Mouse (Mus musculus) limb, embryonic 13.5 days (tissue): ENCODE measurements around the gene 4931406P16Rik. TPM values are rescaled to one million over a fixed set of nuclear protein-coding genes. Genes with fewer than 3 reads are reported as not detected.
"Not testable (repeated sequence)": the region's sequence is repeated elsewhere in the genome, so short reads cannot be mapped to it uniquely, and the experiment has no call there.

ENCODE experiments used
- ATAC-seq: fragments of 200-750 bp; cut with Nextera tagmentation; 2 replicates; pipeline ENCODE4 v1.8.0; 2017; ENCODE audit warnings: low read depth, moderate number of reproducible peaks, moderate TSS enrichment; ENCODE audit not compliant: low FRiP score
- H3K27ac ChIP-seq: fragments of 300-500 bp; sonication (generic); 2 replicates; pipeline ENCODE4 v1.5.1; 2015; ENCODE audit warnings: inconsistent platforms, mild to moderate bottlenecking, moderate library complexity
- H3K27me3 ChIP-seq: fragments of 300-500 bp; sonication (generic); 2 replicates; pipeline ENCODE4 v1.6.1; 2015; ENCODE audit warnings: mild to moderate bottlenecking, inconsistent platforms
- H3K36me3 ChIP-seq: fragments of 300-500 bp; sonication (generic); 2 replicates; pipeline ENCODE4 v1.6.1; 2015; ENCODE audit warnings: inconsistent platforms, mild to moderate bottlenecking, moderate library complexity
- H3K4me1 ChIP-seq: fragments of 300-500 bp; sonication (generic); 2 replicates; pipeline ENCODE4 v1.6.1; 2015; ENCODE audit warnings: inconsistent platforms
- H3K4me2 ChIP-seq: fragments of 300-500 bp; sonication (generic); replicated peaks from 2 replicates; pipeline ENCODE4 v1.6.1; 2015; ENCODE audit warnings: inconsistent platforms, mild to moderate bottlenecking, moderate library complexity
- H3K4me3 ChIP-seq: fragments of 300-500 bp; sonication (generic); 2 replicates; pipeline ENCODE4 v1.5.1; 2015; ENCODE audit warnings: moderate library complexity, mild to moderate bottlenecking, inconsistent platforms
- H3K9ac ChIP-seq: fragments of 300-500 bp; sonication (generic); 2 replicates; pipeline ENCODE4 v1.6.1; 2015; ENCODE audit warnings: mild to moderate bottlenecking, inconsistent platforms
- H3K9me3 ChIP-seq: fragments of 300-500 bp; sonication (generic); 2 replicates; pipeline ENCODE4 v1.6.1; 2016; ENCODE audit warnings: inconsistent platforms
- WGBS: fragments of 180-500 bp; shearing (Covaris S2); methylation state at CpG from one replicate; pipeline ENCODE4 v1.1.7; 2015; 5-methylcytosine and 5-hydroxymethylcytosine counted together
- polyA plus RNA-seq: library from polyadenylated mRNA; unstranded; fragments of >200 nt; fragmentation: Nextera tagmentation; extraction: Ambion mirVana; gene quantifications from 2 replicates; pipeline ENCODE4 v1.2.1, GENCODE M21; 2015

4931406P16Rik gene
- polyA plus RNA-seq, 1 experiment from 2014 or later: 31.0 TPM

- peaks cover 99% of the 10 kb centered on the region for H3K36me3 ChIP-seq
- H3K4me3 ChIP-seq: no peak overlapping the region
- no peak overlapping the region for H3K4me2 ChIP-seq
- H3K9me3 ChIP-seq: peaks cover 3% of the 10 kb centered on the region; the same call in 1 of the 2 replicates
- 87% methylated on average over 9 of the region's 9 CpGs for WGBS
- no peaks in the 10 kb centered on the region for H3K27me3 ChIP-seq
- H3K4me1 ChIP-seq: peaks cover 7% of the 10 kb centered on the region
- no peak overlapping the region for H3K9ac ChIP-seq
- no peak for ATAC-seq
- H3K27ac ChIP-seq: no peak overlapping the region
These were observed 91.6 kb downstream of the 4931406P16Rik start for GRCm38 (mm10) chr7:34221594-34222250.

DNA sequence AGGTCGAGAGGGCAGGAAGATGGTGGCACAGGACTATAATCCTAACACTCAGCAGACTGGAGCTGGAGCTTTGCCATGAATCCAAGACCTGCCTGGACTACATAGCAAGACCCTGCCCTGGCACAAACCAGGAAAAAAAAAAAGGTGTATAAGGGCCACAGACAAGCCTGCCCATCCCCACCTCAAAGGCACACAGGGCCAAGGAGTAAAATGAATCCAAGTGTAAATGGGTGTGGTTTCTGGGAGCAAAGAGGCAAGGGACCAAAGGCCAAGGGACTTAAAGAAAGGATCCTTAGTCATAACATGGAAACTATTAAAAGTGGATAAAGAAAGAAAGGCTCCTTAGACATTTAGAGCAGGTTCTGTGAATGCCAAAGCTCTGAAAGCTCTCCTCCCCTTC is 94.9 kb downstream of the 4931406P16Rik start:
- WGBS: 88% methylated on average over 1 of the region's 1 CpGs
- no peak for ATAC-seq

DNA sequence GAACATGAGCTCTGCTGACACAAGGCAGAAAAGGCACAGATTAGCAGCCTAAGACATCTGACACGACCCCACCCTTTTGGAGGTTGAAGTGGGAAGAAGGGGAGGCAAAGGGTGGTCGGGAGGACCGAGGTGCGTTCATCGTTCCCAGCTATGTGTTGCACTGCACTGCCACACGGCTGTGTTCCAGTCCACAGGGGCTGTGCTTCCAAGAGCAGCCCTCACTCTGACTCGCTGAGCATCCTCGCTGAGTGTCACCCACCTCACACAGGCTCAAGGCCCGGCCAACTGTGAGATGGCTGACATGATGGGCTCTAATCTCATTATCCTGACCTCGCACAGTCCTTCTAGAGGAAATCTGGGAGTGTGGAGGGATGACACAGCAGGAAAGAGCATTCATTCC is 96.9 kb downstream of the 4931406P16Rik start:
- Histone ChIP-seq H3K4me1 (no peaks in the 10 kb centered on the region), H3K9me3 (no peaks in the 10 kb centered on the region), H3K36me3 (peaks cover 100% of the 10 kb centered on the region), H3K4me3 (no peak overlapping the region), H3K27ac (no peak overlapping the region), H3K9ac (no peak overlapping the region), H3K27me3 (no peaks in the 10 kb centered on the region), H3K4me2 (no peak overlapping the region)
- ATAC-seq: no peak
- WGBS: 92% methylated on average over 10 of the region's 10 CpGs

More for the DNA sequence above, 94.9 kb downstream of the 4931406P16Rik start:
- Histone ChIP-seq H3K27ac (no peak overlapping the region), H3K9me3 (peaks cover 3% of the 10 kb centered on the region; the same call in 1 of the 2 replicates), H3K27me3 (no peaks in the 10 kb centered on the region), H3K4me3 (no peak overlapping the region), H3K4me1 (no peaks in the 10 kb centered on the region), H3K4me2 (no peak overlapping the region), H3K9ac (no peak overlapping the region), H3K36me3 (peaks cover 100% of the 10 kb centered on the region)

DNA sequence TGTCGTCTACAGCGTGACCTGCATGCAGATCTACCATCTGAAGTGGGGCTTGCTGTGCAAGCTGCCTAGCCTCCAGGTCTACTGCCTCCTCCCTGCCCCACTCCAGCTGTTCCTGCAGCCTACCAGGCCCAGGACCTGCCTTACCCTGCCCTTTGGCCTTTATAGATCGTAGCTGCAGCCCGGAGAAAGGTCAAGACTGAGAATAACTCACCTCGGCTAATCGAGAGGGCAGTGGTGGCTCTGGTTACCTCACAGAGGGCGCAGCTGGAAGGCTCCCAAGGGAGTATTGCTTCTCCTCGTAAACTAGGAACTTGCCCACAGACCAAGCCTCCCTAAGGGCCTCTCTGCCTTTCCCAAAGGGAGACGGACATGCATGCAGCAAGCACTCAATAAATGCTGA is 97.9 kb downstream of the 4931406P16Rik start:
- Histone ChIP-seq H3K9me3 (no peaks in the 10 kb centered on the region), H3K36me3 (peaks cover 100% of the 10 kb centered on the region), H3K4me1 (no peaks in the 10 kb centered on the region), H3K4me3 (no peak overlapping the region), H3K4me2 (no peak overlapping the region), H3K27me3 (no peaks in the 10 kb centered on the region), H3K27ac (no peak overlapping the region), H3K9ac (no peak overlapping the region)
- ATAC-seq: no peak
- 90% methylated on average over 9 of the region's 9 CpGs for WGBS

DNA sequence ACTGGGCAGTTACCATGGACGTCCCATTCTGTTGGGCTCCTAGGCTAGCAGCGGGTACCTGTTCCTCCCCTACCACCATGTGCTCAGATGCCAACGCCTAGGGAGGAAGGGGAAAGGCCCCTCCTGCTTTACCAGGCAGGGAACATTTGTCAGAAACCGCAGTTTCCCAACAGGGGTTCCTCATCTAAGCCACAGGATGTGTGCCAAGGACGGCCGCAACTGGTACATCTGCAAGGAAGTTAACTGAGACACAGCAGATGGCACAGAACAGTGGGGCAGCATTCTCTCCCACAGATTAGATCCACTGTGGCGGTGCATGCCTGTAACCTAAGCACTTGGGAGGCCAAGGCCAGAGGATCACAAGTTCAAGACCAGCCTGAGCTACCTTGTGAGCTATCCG is 98.7 kb downstream of the 4931406P16Rik start:
- Histone ChIP-seq H3K9me3 (no peaks in the 10 kb centered on the region), H3K9ac (no peak overlapping the region), H3K4me2 (no peak overlapping the region), H3K27ac (no peak overlapping the region), H3K27me3 (no peaks in the 10 kb centered on the region), H3K4me1 (no peaks in the 10 kb centered on the region), H3K36me3 (peaks cover 100% of the 10 kb centered on the region), H3K4me3 (no peak overlapping the region)
- 92% methylated on average over 8 of the region's 8 CpGs for WGBS
- no peak for ATAC-seq

GRCm38 (mm10) chr7:34213281-34213680 is 100.1 kb downstream of the 4931406P16Rik start:
- Histone ChIP-seq H3K4me2 (no peak overlapping the region), H3K9ac (no peak overlapping the region), H3K27ac (no peak overlapping the region), H3K27me3 (no peaks in the 10 kb centered on the region), H3K9me3 (no peaks in the 10 kb centered on the region), H3K4me1 (no peaks in the 10 kb centered on the region), H3K36me3 (peaks cover 100% of the 10 kb centered on the region), H3K4me3 (no peak overlapping the region)
- ATAC-seq: no peak
- WGBS: 88% methylated on average over 7 of the region's 7 CpGs

- Histone ChIP-seq H3K9me3 (no peaks in the 10 kb centered on the region), H3K4me1 (no peaks in the 10 kb centered on the region), H3K9ac (no peak overlapping the region), H3K27ac (no peak overlapping the region), H3K4me2 (no peak overlapping the region), H3K36me3 (peaks cover 100% of the 10 kb centered on the region), H3K27me3 (no peaks in the 10 kb centered on the region), H3K4me3 (no peak overlapping the region)
- WGBS: 95% methylated on average over 9 of the region's 9 CpGs
- no peak for ATAC-seq
These were observed 105.2 kb downstream of the 4931406P16Rik start for GRCm38 (mm10) chr7:34208027-34208745.

GRCm38 (mm10) chr7:34206331-34206730 is 107.0 kb downstream of the 4931406P16Rik start:
- 94% methylated on average over 6 of the region's 6 CpGs for WGBS
- Histone ChIP-seq H3K4me3 (no peak overlapping the region), H3K4me2 (no peak overlapping the region), H3K4me1 (no peaks in the 10 kb centered on the region), H3K27me3 (no peaks in the 10 kb centered on the region), H3K9ac (no peak overlapping the region), H3K36me3 (peaks cover 100% of the 10 kb centered on the region), H3K9me3 (no peaks in the 10 kb centered on the region), H3K27ac (no peak overlapping the region)
- ATAC-seq: no peak

DNA sequence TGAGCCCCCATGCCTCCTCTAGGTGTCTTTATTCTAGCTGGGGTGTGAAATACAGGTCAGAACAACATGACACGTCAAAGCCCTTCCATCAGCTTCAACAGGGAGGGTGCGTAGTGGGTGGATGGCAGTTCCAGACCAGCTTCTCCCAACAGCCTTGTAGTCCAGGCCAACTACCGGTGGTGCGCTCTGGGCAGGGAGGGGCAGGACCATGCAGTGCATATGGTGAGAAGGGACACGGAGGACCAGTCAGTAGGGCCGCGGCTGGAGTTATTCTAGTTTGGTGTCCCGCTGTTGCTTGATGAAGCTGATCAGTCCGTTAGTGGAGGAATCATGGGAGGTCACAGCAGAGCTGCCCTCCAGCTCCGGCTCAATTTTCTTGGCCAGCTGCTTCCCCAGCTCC is 111.2 kb downstream of the 4931406P16Rik start:
- ATAC-seq: not testable (repeated sequence)
- 92% methylated on average over 10 of the region's 10 CpGs for WGBS
- peaks cover 69% of the 10 kb centered on the region for H3K36me3 ChIP-seq

GRCm38 (mm10) chr7:34200829-34201228 is 112.5 kb downstream of the 4931406P16Rik start:
- Histone ChIP-seq H3K4me1 (peaks cover under 1% of the 10 kb centered on the region; the same call in 1 of the 2 replicates), H3K36me3 (peaks cover 56% of the 10 kb centered on the region), H3K27ac (no peak overlapping the region), H3K4me3 (no peak overlapping the region), H3K9me3 (0 out of 2 replicates have a peak, but pooled peaks cover 5% of the 10 kb centered on the region), H3K9ac (no peak overlapping the region), H3K4me2 (no peak overlapping the region), H3K27me3 (no peaks in the 10 kb centered on the region)
- 100% methylated on average over 2 of the region's 2 CpGs for WGBS
- ATAC-seq: no peak

More for the DNA sequence above, 111.2 kb downstream of the 4931406P16Rik start:
- not testable (repeated sequence) for H3K27me3 ChIP-seq, H3K9ac ChIP-seq, H3K27ac ChIP-seq, H3K9me3 ChIP-seq, H3K4me3 ChIP-seq, H3K4me1 ChIP-seq, H3K4me2 ChIP-seq

- no peak overlapping the region for H3K4me2 ChIP-seq
- peaks cover 36% of the 10 kb centered on the region for H3K36me3 ChIP-seq
- no peaks in the 10 kb centered on the region for H3K27me3 ChIP-seq
- 0 out of 2 replicates have a peak, but pooled peaks cover 5% of the 10 kb centered on the region for H3K9me3 ChIP-seq
- WGBS: 46% methylated on average over 3 of the region's 3 CpGs
- H3K9ac ChIP-seq: no peak overlapping the region
- no peak for ATAC-seq
- no peak overlapping the region for H3K4me3 ChIP-seq
- H3K4me1 ChIP-seq: peaks cover 7% of the 10 kb centered on the region
- H3K27ac ChIP-seq: no peak overlapping the region
These were observed 115.0 kb downstream of the 4931406P16Rik start for GRCm38 (mm10) chr7:34198346-34198745.
